In genomic region chr4:129450851-129451250, GRCm38 (mm10) we compare ENCODE assay signal across 1 mouse cellular context.
TF ChIP-seq lines count a peak whose summit lies in the region.

No protein-coding gene starts in this region.

TF ChIP-seq in MEL, 35 proteins besides CTCF, POLR2A, EP300 and RAD21:
- TF ChIP-seq CHD2 (IDR thresholded peaks at IDR 0.05; ENCODE audit: low read length): no peak
- TF ChIP-seq TBP (IDR thresholded peaks at IDR 0.05; ENCODE audit: low read depth, low read length): peak; percentile 98
- 0 out of 2 replicates have a peak, but pooled peaks have one; percentile 40 for TF ChIP-seq MAFK (IDR thresholded peaks at IDR 0.05; ENCODE audit: borderline replicate concordance, low read depth, low read length)
- TF ChIP-seq TAL1 (IDR thresholded peaks at IDR 0.05; ENCODE audit: low read length): no peak
